Mouse (Mus musculus): ENCODE results near the gene Arid1b. TPM values are rescaled to one million over a fixed set of nuclear protein-coding genes. Genes with fewer than 3 reads are reported as not detected.

Gene Arid1b
- polyA plus RNA-seq, 2 experiments from 2014 or later, result 12.5 to 16.0 TPM

DNA sequence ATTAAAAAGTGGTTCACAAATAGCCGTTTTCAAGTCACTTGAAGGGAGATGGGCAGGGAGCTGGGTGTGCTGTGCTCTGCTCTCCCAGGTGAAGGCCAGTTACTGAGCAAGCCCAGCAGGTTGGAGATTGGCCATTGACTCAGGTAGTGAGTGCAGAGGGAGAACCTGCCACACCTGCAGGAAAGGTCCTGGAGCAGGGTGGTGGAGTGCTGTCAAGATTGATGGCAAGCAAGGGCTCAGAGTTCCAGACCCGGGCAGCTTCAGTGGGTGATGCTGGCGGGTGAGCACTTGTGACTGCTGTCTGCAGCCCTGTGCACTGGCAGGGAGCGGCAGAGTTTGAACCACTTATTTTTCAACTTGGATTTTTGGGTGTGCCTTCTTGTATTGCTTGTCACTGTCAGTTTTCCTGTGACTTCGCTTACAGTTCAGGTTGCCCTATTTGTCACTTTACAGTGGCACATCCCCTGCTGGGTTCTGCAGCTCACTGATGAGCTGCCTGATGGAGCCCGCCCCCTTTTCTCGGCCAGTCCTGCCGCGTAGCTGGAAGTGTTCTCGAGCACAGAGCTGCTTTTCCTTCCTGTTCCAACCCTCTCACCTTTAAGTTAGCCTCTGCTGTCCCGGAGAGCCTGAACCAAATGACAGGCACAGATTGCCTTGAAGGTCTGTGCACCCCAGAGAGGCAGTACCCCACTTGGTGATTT is 27.3 kb downstream of the Arid1b start:
- no peak for ATAC-seq

DNA sequence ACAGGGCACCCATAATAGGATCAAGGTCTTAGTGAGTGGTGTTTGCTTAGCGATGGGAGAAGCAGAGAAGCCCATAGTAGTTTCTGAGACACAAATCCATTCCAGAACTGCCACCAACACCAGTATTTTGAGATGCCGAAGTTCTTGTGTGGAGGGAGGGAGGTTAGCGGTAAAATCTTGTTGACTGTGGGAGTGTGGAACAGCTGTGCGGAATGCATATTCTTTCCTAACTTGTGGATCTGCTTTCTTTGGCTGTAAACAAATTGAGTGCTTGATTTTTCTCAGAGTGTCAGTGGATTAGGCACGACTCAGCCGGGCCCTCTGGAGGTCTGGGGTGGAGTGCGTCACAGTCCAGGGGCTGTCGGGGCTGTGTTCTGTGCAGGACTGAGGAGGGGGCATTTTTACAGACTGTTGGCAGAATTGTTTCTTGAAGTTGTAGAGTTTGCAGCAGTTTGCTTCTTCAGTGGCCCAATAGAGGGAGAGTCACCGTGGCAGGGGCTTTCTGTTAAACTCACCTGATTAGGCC is 27.9 kb downstream of the Arid1b start:
- no peak for ATAC-seq

DNA sequence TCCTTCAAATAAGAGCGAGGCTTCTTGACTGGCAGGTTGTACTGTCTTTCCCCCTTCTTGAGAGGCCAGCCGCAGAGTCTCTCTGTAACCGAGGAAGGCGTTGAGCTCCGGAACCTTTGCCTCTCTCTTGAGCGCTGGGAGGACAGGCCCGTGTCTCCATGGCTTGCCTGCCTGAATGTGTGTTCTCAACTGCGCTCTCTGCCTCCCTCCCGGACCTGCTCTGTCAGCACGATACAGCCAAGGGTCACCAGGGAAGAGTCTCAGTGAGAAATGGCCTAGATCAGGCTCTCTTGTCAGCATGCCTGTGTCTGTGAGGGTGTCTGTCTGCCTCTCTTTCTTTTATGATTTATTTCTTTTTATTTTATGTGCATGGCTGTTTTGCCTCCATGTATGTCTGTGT is 29.6 kb downstream of the Arid1b start:
- ATAC-seq, result no peak

DNA sequence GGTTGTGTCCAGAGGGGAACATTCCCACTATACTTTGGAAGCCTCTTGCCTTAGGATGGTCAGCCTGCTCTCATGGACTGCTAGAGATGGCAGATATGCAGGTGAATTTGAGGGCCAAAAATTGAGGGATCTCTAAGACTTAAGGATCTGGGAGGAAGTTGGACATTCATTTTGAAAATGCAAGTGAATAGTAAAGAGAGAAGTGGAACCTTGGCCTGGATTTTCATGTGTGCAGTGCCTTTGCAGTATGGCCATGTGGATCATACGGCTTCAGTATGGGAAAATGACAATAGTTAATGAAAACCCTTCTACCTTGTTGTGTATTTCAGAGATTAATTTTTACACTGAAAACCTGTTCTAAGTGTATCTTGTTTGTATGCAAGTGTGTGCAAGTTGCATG is 31.3 kb downstream of the Arid1b start:
- no peak for ATAC-seq

DNA sequence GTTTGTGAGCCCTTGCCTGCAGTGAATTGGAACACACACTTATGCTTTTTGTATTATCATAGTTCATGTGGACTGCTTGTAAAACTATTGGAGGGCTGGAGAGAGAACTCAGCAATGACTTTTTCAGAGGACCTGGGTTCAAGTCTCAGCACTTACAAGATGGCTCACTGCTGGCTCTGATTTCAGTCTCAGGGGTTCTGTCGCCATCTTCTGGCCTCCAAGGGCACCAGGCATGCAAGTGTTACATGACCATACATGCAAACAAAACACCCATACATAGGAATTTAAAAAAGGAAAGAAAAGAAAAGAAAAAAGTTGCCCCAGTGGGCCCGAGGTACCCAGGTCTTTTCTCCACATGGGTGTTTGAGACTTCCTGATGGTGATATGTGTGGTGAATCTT is 32.4 kb downstream of the Arid1b start:
- ATAC-seq, result no peak

DNA sequence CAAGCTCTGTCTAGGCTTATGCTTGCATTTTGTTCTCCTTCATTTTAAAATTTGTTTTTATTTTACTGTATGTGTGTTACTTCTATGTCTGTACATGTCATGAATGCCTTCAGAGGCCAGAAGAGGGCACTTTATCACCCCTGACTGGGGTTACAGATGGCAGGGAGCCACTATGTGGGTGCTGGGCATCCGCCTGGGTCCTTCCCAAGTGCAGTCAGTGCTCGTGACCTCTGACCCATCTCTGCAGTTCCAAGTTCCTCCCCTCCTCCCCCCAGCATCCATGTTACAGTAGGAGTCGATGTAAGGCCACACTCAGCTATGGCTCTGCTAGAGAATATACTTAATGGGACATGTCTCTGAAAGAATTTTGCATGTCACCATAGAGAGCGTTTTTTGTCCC is 35.0 kb downstream of the Arid1b start:
- no peak for ATAC-seq

DNA sequence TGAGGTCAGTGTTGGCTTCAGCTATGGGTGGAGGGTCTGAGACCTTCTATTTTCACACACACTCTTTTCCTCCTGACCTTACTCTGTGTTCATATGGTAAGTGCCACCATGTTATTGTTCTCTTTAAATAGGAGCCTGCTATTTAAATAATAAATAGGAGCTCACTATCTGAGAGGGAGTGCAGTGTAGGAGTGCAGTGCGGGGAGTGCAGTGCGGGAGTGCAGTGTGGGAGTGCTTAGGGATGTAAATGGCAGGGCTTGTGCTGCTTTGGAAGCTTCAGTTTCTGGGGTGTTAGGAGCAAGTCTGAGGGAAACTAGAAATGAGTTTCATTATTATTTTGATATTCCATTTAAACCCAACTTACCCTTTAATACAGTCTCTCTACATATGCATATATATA is 36.2 kb downstream of the Arid1b start:
- no peak for ATAC-seq

DNA sequence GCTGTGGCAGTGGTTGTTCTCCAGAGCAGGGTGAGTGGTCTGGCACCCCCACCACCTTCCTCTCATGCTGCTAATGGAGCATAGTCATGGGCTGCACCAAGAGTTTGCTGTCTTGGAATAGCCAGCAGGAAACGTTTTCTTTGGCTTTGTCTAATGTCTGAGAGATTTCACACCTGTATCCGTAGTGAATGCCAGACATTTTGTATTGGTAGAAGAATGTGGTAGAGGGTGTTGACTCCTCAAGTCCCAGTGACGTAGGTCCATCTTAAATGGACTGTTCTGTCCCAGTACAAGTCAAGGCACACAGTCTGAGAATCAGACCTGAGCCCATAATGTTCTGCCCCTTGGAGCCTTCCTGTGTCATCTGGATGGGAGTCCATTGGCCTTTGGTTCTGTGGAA is 39.2 kb downstream of the Arid1b start:
- no peak for ATAC-seq

DNA sequence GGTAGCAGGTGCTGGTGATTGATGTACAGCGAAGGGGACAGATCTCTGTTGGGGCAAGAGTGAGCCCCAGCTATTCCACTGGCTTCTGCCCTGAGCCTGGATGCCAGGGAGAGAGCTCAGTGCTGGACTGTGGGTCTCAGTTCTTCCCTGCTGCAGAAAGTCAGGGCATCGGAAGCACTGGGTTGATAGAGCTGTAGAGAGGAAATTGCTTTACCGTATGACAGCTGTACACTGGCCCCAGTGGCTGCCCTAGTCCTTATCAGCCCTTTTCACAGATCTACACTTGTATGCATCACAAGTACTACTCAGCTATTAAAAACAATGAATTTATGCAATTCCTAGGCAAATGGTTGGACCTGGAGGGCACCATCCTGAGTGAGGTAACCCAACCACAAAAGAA is 40.1 kb downstream of the Arid1b start:
- ATAC-seq, result no peak

DNA sequence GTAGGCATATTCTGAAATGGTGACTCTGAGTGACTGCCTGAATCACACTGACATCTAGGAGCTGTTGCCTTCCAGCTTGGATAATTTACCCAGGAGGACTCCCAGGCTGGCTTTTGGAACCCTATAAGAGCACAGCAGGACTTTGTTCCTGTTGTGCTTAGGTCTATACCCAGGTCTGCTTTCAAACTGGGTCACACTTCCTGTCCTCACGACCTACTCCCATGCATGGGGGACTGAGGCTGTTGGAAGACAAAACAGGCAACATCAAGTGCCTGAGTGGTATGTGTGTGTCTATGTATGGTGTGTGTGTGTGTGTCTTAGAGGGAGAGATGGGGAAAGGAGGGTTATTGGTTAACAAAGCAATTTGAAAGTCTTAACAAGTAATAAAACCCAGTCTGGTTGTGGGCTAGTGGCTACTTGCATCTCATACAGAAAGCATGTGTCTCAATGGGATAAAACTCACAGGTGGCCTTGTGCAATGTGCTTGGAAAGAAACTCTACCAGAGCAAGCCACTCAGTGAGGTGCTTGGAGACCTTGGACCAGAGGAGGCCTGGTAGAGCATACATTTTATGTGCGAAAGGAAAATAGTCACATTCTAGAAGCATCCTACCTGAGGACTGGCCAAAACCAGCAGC is 42.2 kb downstream of the Arid1b start:
- ATAC-seq, result peak; percentile 45

DNA sequence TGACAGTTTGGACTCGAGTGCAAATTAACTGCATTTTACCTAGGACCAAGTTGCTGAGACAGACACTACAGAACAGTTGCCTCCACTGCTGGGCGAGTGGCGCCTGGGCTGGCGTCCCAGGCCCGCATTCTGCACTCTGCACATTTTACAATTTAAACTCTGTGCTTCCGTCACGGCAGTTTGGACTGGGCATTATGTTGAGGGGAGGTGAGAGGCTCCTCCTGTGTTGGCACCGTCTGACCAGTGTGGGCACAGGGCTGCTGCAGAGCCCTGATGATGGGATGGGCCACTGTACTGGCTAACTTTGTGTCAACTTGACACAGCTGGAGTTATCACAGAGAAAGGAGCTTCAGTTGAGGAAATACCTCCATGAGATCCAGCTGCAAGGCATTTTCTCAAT is 43.1 kb downstream of the Arid1b start:
- ATAC-seq, result no peak

DNA sequence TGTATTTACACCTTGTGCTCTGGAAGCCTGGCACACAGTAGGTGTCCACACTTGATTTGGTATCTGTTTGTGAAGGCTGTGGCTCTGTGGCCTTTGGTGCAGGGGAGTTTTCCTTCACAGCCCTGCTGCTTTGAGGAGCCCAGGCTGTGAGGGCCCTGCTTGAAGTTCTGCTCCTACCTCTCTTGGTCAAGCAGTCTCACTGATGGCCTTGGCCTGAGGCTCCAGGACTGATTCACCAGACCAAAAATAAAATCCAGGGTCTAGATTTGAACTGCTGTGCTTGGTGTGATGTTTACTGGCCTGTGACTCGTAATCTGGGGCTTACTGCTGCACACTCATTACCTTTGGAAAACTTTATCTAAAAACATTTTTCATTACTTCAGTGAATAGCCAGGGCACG is 45.7 kb downstream of the Arid1b start:
- no peak for ATAC-seq

DNA sequence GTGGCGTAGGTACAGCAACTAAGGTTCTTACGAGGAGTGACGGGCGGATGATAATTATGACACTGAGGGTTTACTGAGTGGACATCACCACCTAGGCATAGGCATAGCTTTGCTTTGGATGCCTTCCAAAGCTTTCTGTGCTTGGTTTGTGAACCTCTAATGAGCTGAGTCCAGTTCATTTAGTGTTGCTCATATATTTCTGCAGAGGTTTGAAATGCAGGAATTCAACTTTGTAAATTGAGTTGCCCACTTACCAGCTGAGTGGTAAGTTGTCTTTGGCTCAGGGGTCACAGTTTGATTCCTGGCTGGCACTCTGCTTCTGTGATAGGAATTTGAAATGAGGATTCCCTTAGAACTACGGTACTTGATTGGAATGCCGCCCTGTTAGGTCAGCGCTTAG is 49.7 kb downstream of the Arid1b start:
- no peak for ATAC-seq

DNA sequence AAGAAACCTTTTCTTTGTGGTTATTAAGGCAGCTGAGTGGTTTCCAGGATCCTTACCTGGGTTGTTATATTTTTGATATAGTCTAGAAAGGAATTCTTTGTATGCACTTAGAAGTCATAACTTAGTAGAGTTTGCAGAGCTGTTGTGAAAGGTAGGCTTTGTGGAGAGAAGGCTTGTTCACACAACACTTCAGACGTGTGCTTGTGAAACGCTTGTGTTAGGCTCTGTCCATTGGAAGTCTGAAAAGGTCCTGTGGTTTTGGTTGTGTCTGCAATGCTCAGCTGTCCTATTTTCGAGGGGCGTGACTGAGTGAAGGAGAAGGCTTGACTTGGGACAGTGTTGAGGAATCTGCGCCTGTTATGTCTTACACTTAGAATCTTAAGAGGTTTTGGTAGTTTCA is 51.5 kb downstream of the Arid1b start:
- no peak for ATAC-seq

DNA sequence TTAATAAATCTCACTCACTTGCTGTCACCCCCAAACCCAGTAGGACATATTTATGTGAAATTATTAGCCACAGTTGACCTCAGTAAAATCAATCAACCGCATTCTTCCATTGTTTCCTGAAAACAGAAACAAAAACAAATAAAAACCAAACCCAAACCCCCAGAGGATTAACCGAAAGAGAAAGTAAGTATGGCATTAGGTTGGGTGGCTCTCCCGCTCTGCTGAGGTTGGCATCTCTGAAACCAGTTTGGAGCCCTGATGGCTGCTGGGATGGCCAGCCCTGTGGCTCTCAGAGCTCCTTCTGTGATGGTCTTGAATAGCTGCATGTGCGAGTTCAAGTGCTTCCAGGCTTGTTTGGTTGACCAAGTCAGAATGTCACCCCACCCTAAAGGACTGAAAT is 53.2 kb downstream of the Arid1b start:
- ATAC-seq, result peak; percentile 58

DNA sequence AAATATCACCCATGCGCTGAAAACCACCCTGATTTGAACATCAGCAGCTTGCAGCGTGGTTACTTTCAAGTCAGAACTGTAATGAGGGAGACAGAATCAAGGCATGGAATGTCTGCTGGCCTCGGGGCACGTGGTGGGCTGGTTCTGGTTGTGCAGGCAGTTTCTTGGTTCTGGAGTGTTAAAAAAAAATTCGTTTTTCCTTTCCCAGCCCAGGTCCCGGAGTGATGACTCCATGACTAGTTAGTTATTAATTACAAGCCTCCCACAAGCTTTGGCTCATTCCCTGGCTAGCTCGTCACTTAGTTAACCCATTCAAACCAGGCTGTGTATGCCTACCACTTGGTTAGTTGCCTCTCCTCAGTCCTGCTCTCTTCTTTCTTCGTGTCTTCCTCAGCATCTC is 56.1 kb downstream of the Arid1b start:
- ATAC-seq, result no peak

DNA sequence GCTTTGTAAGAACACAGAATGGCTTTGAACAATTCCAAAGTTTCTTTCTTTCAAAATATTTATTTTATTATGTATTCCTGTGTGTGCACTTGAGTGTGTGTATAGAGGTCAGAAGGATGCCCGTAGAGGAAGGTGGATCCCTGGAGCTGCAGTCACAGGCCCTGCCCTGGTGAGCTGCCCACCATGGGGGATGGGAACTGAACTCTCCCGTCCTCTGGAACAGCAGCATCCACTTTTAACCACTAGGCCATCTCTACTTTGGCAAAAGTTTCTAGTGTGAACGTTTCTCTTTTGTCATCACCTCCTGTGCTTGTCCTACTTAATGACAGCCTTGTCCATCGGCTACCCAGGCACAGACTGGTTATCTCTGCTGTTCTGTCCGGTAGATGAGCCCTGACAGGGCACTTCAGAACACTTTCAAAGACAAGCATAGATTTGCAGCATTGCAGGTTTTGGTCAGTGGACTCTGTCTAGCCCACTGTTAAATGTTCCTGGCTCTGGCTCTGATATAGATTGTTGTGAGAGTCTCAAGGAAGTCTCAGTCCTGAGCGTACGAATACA is 56.9 kb downstream of the Arid1b start:
- no peak for ATAC-seq

DNA sequence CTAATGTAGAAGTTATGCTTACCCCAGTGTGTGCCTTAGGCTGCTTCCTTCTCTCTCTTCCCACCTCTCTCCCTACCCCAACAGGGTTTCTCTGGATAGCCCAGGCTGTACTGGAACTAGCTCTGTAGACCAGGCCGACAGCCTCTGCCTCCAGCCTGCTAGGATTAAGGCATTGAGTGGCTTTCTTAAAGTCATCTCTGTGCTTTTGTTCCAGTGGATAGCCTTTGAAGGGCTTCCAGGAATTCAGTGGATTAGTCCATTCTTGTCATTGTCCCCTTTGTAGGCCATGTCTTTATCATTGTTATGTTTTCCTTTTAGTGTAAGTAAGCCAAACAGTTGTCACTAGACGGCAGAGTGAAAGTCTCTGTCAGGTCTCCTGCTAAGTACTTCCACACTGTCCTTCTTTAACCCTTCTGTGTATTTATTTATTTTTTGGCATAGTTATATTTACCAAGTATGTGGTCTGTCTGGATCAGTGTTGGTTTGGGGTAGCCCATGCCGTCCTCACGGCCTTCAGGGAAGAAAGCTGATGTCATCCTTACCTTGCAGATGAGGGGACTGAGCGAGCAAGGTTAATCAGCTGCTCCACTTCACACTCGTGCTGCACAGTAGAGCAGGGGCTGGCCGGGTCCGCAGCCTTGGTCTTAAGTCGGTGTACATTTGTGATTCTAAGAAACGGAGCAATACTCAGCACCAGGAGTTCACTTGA is 58.1 kb downstream of the Arid1b start:
- ATAC-seq, result no peak

DNA sequence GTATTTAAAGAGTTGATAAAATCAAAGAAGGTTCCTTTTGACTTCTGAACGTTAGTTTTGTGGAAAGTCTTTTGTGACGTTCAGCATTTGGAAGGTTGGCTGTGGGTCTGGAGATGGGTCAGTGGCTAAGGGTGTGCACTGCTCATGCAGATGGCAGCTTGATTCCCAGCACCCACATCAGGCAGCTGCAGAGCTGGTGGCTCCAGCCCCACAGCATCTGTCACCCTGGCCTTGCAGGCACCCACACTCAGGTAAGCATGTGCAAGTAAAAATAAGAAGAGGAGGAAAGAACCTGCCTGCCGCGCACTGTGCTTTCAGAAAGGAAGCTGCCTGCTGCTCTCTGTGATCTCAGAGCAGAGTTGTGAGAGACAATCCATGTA is 58.7 kb downstream of the Arid1b start:
- ATAC-seq, result no peak

DNA sequence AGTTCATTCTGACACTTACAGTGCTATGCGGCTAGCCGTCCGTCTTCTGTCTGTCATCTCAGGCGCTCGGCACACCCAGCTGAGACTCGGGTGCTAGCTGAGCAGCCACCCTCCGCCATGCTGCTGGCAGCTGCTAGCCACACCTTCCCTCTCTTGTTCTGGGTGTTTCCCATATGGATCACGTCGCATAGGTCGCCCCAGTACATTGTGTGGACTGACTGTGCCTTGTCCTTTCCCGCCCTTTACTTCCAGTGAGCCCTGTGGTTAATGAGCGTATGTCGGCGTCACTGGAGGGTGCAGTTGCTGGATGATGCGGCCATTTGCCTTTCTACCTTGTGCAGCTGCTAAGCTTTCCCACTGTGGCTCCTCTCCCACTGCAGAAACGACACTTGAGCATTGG is 59.1 kb downstream of the Arid1b start:
- ATAC-seq, result no peak

DNA sequence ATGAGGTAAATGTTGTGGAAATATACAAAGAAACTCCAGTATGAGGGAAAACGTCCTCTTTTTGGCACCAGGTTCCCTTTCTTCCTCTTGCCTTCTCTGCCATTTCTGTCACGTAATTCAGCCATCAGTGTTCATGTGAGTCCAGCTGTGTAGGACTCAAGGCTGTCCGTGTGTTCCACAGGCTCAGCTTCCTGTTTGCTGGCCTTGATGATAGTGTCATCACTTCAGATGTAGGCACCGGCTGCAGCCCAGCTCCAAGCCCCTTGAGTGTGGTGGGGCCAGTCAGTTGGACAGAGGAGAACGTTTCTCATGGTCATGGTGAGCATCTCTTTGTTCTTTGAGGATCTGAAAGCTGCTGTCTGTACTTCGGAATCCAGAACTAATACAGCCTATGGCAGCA is 61.3 kb downstream of the Arid1b start:
- ATAC-seq, result no peak

DNA sequence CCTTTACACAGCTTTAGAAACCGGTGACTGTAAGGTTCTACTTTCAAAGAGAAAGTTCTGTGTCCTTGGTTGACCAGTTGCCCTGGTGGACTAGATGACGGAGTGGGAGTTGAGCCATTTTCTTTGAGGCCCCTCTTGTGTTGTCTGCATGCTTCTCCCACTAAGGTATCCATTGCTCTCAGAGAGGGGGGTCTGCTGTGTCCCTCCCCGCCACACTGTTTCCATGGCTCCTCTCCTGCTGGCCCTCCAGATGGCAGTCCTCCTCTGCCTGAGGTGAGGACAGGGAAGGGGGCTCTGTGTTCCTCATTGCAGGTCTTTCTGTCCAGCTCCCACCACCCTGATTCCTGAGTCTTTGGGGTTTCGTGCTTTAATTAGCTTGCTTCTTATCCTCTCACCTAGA is 62.5 kb downstream of the Arid1b start:
- ATAC-seq, result no peak

DNA sequence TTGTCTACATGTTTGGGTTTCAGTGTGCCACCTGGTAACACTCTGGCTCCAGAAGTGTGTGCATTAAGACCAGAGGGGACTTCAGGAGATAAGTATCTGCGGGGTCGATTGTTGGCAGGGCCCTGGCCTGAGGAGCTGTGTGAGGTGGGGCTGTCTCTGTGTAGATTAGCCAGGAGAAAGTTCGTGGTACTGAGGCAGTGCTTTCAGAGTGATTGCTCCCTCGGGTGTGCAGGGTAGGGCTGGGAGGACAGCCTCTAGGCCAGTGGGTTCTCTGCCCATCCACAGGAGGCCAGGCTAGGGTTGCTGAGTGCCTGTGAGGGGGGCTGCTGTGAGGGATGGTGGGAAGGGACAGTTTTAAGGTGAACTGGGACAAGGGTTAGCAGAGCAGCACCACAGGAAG is 63.2 kb downstream of the Arid1b start:
- no peak for ATAC-seq
